7 mouse cellular contexts compared by ENCODE assay signal in genomic region chr4:133197801-133198286, GRCm38 (mm10). TPM values are rescaled to one million over a fixed set of nuclear protein-coding genes. Genes with fewer than 3 reads are reported as not detected.
DNase-seq lines count a peak whose midpoint lies in the region; ATAC-seq and TF ChIP-seq lines count a peak whose summit lies in the region.

No protein-coding gene starts in this region.

- H3K27ac ChIP-seq in lung, embryonic 14.5 days (ENCODE audit: low read depth) = peak overlapping the region; percentile 71; the same call in 1 of the 2 replicates
- peak overlapping the region; percentile 88 for H3K27ac ChIP-seq in kidney, postnatal 0 days
- H3K27ac ChIP-seq in neural tube, embryonic 14.5 days (ENCODE audit: low read depth, low read length) = peak overlapping the region; percentile 81

- H3K36me3 ChIP-seq in lung, embryonic 14.5 days (ENCODE audit: insufficient read depth) = peaks cover 44% of the 10 kb centered on the region
- peaks cover 22% of the 10 kb centered on the region for H3K36me3 ChIP-seq in kidney, postnatal 0 days (ENCODE audit: insufficient read depth, low read length)
- H3K36me3 ChIP-seq in neural tube, embryonic 14.5 days (ENCODE audit: control insufficient read depth, insufficient read depth, low read length) = peaks cover 7% of the 10 kb centered on the region

- WGBS in lung, embryonic 14.5 days = 32% methylated on average over 13 of the region's 13 CpGs
- 66% methylated on average over 13 of the region's 13 CpGs for WGBS in lung, adult 2 months
- WGBS in kidney, postnatal 0 days = 36% methylated on average over 13 of the region's 13 CpGs
- 13% methylated on average over 13 of the region's 13 CpGs for WGBS in neural tube, embryonic 14.5 days

- DNase-seq in lung, embryonic 14.5 days = peak; percentile 45
- no peak for DNase-seq in lung, adult 2 months
- DNase-seq in gastrocnemius, postnatal 25 days = peak; percentile 57
- no peak for DNase-seq in kidney, postnatal 0 days (ENCODE audit: low spot score)
- no peak for DNase-seq in adipocyte (ENCODE audit: low spot score)
- no peak for DNase-seq in cerebellum, adult 8-10 months

- no peaks in the 10 kb centered on the region for H3K27me3 ChIP-seq in lung, embryonic 14.5 days (ENCODE audit: insufficient read depth, low read length)
- H3K27me3 ChIP-seq in kidney, postnatal 0 days (ENCODE audit: insufficient read depth, low read length) = no peaks in the 10 kb centered on the region
- H3K27me3 ChIP-seq in neural tube, embryonic 14.5 days (ENCODE audit: control insufficient read depth, insufficient read depth, low read length) = no peaks in the 10 kb centered on the region

- no peaks in the 10 kb centered on the region for H3K9me3 ChIP-seq in lung, embryonic 14.5 days (ENCODE audit: low read depth, low read length)
- H3K9me3 ChIP-seq in kidney, postnatal 0 days (replicated peaks; ENCODE audit: low read length) = no peaks in the 10 kb centered on the region
- H3K9me3 ChIP-seq in neural tube, embryonic 14.5 days (ENCODE audit: control insufficient read depth, low read length) = no peaks in the 10 kb centered on the region

- no peak overlapping the region for H3K4me3 ChIP-seq in lung, embryonic 14.5 days (ENCODE audit: low read depth, low read length)
- H3K4me3 ChIP-seq in lung, adult 2 months (replicated peaks; ENCODE audit: extremely low read depth, low read depth, low read length) = no peak overlapping the region
- no peak overlapping the region for H3K4me3 ChIP-seq in kidney, postnatal 0 days (replicated peaks; ENCODE audit: low read depth, low read length)
- no peak overlapping the region for H3K4me3 ChIP-seq in neural tube, embryonic 14.5 days (ENCODE audit: low read depth, low read length)

- no peak for TF ChIP-seq CTCF in lung, embryonic 14.5 days (IDR thresholded peaks at IDR 0.05; ENCODE audit: low read depth)
- TF ChIP-seq CTCF in lung, adult 2 months (IDR thresholded peaks at IDR 0.05; ENCODE audit: insufficient read depth, low read length) = no peak
- no peak for TF ChIP-seq CTCF in kidney, postnatal 0 days (IDR thresholded peaks at IDR 0.05; ENCODE audit: low read depth)

- TF ChIP-seq POLR2A in lung, adult 2 months (IDR thresholded peaks at IDR 0.05; ENCODE audit: borderline replicate concordance, extremely low read depth, low read depth, low read length) = no peak

- no peak overlapping the region for H3K4me2 ChIP-seq in lung, embryonic 14.5 days
- H3K4me2 ChIP-seq in kidney, postnatal 0 days (ENCODE audit: low read length) = no peak overlapping the region
- H3K4me2 ChIP-seq in neural tube, embryonic 14.5 days (ENCODE audit: low read depth, low read length) = no peak overlapping the region

- H3K9ac ChIP-seq in lung, embryonic 14.5 days = peak overlapping the region; percentile 34; the same call in 1 of the 2 replicates
- H3K9ac ChIP-seq in kidney, postnatal 0 days (ENCODE audit: low read depth, low read length) = no peak overlapping the region
- no peak overlapping the region for H3K9ac ChIP-seq in neural tube, embryonic 14.5 days (replicated peaks; ENCODE audit: low read depth, low read length)

- ATAC-seq in lung, embryonic 14.5 days (ENCODE audit: insufficient read depth) = 0 out of 2 replicates have a peak, but pooled peaks have one; percentile 3
- ATAC-seq in kidney, postnatal 0 days (replicated peaks; ENCODE audit: low FRiP score, low read depth) = peak; percentile 63
- peak; percentile 13; the same call in 1 of the 2 replicates for ATAC-seq in neural tube, embryonic 14.5 days (ENCODE audit: low read depth)

- H3K4me1 ChIP-seq in lung, embryonic 14.5 days (ENCODE audit: insufficient read depth) = peaks cover 27% of the 10 kb centered on the region
- H3K4me1 ChIP-seq in lung, adult 2 months (ENCODE audit: control insufficient read depth, insufficient read depth, low read length) = peaks cover 7% of the 10 kb centered on the region
- H3K4me1 ChIP-seq in kidney, postnatal 0 days (replicated peaks; ENCODE audit: insufficient read depth, low read length) = peaks cover 36% of the 10 kb centered on the region
- peaks cover 42% of the 10 kb centered on the region for H3K4me1 ChIP-seq in neural tube, embryonic 14.5 days (ENCODE audit: control insufficient read depth, insufficient read depth, low read length)

RNA-seq across cellular contexts. Expression of gene Cd164l2, which starts 14.1 kb away (rescaled TPM):
- polyA plus RNA-seq in lung, embryonic 14.5 days (2014; fragmentation: Nextera tagmentation; extraction: Ambion mirVana) = 5.0 and 7.4 TPM in 2 replicates
- polyA plus RNA-seq in lung, adult 2 months (2012; rRNA removed) = 2.8 and 4.3 TPM in 2 replicates
- total RNA-seq in gastrocnemius, postnatal 25 days (2021) = not detected
- 19.1 and 19.6 TPM in 2 replicates for polyA plus RNA-seq in kidney, postnatal 0 days (2015; fragmentation: Nextera tagmentation; extraction: Ambion mirVana)
- polyA plus RNA-seq in neural tube, embryonic 14.5 days (2014; fragmentation: Nextera tagmentation; extraction: Ambion mirVana) = 0.82 and 2.0 TPM in 2 replicates

RNA-seq across cellular contexts. Expression of gene Gpr3, which starts 14.5 kb away (rescaled TPM):
- 0.18 TPM in 1 of 2 replicates, not detected in the other for polyA plus RNA-seq in lung, embryonic 14.5 days (2014; fragmentation: Nextera tagmentation; extraction: Ambion mirVana)
- polyA plus RNA-seq in lung, adult 2 months (2012; rRNA removed) = 0.18 and 0.60 TPM in 2 replicates
- not detected for total RNA-seq in gastrocnemius, postnatal 25 days (2021)
- polyA plus RNA-seq in kidney, postnatal 0 days (2015; fragmentation: Nextera tagmentation; extraction: Ambion mirVana) = 0.11 and 0.54 TPM in 2 replicates
- polyA plus RNA-seq in neural tube, embryonic 14.5 days (2014; fragmentation: Nextera tagmentation; extraction: Ambion mirVana) = 2.4 and 2.5 TPM in 2 replicates

RNA-seq across cellular contexts. Expression of gene Map3k6, which starts 42.8 kb away (rescaled TPM):
- polyA plus RNA-seq in lung, embryonic 14.5 days (2014; fragmentation: Nextera tagmentation; extraction: Ambion mirVana) = 2.0 and 2.2 TPM in 2 replicates
- 27.9 and 38.2 TPM in 2 replicates for polyA plus RNA-seq in lung, adult 2 months (2012; rRNA removed)
- 10 to 100 TPM in 1 of 2 experiments, 1 to 10 TPM in 1; 5.8 to 12.5 TPM for total RNA-seq in gastrocnemius, postnatal 25 days (2021)
- 3.4 and 4.2 TPM in 2 replicates for polyA plus RNA-seq in kidney, postnatal 0 days (2015; fragmentation: Nextera tagmentation; extraction: Ambion mirVana)
- polyA plus RNA-seq in neural tube, embryonic 14.5 days (2014; fragmentation: Nextera tagmentation; extraction: Ambion mirVana) = 2.6 and 2.9 TPM in 2 replicates

Comparison
In these comparisons a context has a peak if more than half of its experiments do, and no peak if none do; other contexts are left out.
1. DNase-seq: peak in lung, embryonic 14.5 days (single experiment) and gastrocnemius, postnatal 25 days (single experiment); none in lung, adult 2 months (single experiment), kidney, postnatal 0 days (single experiment), adipocyte (single experiment) and cerebellum, adult 8-10 months (single experiment).
2. ATAC-seq: peak in every context shown above with its lines; median percentile 63 in kidney, postnatal 0 days; 13 in neural tube, embryonic 14.5 days; 3 in lung, embryonic 14.5 days.
3. Peak in every context shown above with its lines, with median percentiles within 50 percentile points of each other: H3K27ac ChIP-seq.